Mouse (Mus musculus) intestine, embryonic 15.5 days (tissue): ENCODE data around the gene Olfr95. TPM values are rescaled to one million over a fixed set of nuclear protein-coding genes. Genes with fewer than 3 reads are reported as not detected.
A peak's percentile ranks its signal among the peaks of the same experiment; 100 is the strongest.

ENCODE experiments used
- ATAC-seq: fragments of 200-750 bp; cut with Nextera tagmentation; 2 replicates; pipeline ENCODE4 v1.8.0; 2017; ENCODE audit warnings: moderate TSS enrichment, moderate library complexity
- H3K27ac ChIP-seq: fragments of 300-500 bp; sonication (generic); 2 replicates; pipeline ENCODE4 v1.5.1; 2015; ENCODE audit warnings: mild to moderate bottlenecking, inconsistent platforms
- H3K27me3 ChIP-seq: fragments of 300-500 bp; sonication (generic); replicated peaks from 2 replicates; pipeline ENCODE4 v1.6.1; 2015; ENCODE audit warnings: inconsistent platforms
- H3K36me3 ChIP-seq: fragments of 300-500 bp; sonication (generic); 2 replicates; pipeline ENCODE4 v1.6.1; 2015; ENCODE audit warnings: inconsistent platforms
- H3K4me1 ChIP-seq: fragments of 300-500 bp; sonication (generic); replicated peaks from 2 replicates; pipeline ENCODE4 v1.6.1; 2015; ENCODE audit warnings: inconsistent platforms
- H3K4me2 ChIP-seq: fragments of 300-500 bp; sonication (generic); replicated peaks from 2 replicates; pipeline ENCODE4 v1.6.1; 2015; ENCODE audit warnings: mild to moderate bottlenecking, inconsistent platforms
- H3K4me3 ChIP-seq: fragments of 300-500 bp; sonication (generic); replicated peaks from 2 replicates; pipeline ENCODE4 v1.5.1; 2015; ENCODE audit warnings: inconsistent platforms
- H3K9ac ChIP-seq: fragments of 300-500 bp; sonication (generic); 2 replicates; pipeline ENCODE4 v1.6.1; 2015; ENCODE audit warnings: inconsistent platforms
- H3K9me3 ChIP-seq: fragments of 300-500 bp; sonication (generic); 2 replicates; pipeline ENCODE4 v1.6.1; 2016; ENCODE audit warnings: inconsistent platforms
- WGBS: fragments of 180-500 bp; shearing (Covaris S2); methylation state at CpG from one replicate; pipeline ENCODE4 v1.1.7; 2015; 5-methylcytosine and 5-hydroxymethylcytosine counted together
- polyA plus RNA-seq: library from polyadenylated mRNA; unstranded; fragments of >200 nt; fragmentation: Nextera tagmentation; extraction: Ambion mirVana; gene quantifications from 2 replicates; pipeline ENCODE4 v1.2.1, GENCODE M21; 2015

The Olfr95 gene
- polyA plus RNA-seq, 1 experiment from 2014 or later = not detected

DNA sequence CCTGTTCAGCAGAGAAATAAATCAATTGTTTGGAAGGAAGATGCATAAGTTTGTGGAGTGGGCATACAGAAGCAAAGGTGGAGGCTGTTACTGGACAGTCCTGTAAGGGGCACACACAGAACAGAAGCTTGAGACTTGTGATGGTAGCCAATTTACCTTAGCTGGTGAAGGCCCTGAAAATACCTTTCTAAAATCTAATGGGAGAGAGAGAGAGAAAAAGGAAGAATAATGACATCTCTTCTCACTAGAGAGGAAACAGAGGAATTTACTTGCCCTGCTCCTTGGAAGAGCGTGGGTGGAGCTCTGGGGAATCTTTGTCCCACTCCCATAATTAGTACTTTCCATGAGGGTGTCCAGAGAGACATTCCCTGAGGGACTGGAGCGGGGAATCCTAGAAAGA is 12.0 kb downstream of the Olfr95 start, which contains the start of gene Olfr94:
Gene Olfr94 (minus strand): TSS at position 101 of the 400 bp plus-strand sequence.
- Histone ChIP-seq H3K36me3 (no peaks in the 10 kb centered on the region), H3K9me3 (no peaks in the 10 kb centered on the region), H3K27ac (no peak within 1 kb of the TSS), H3K4me1 (peaks cover 2% of the 10 kb centered on the region; the same call in 1 of the 2 replicates), H3K4me3 (no peak within 1 kb of the TSS), H3K9ac (no peak within 1 kb of the TSS), H3K4me2 (no peak within 1 kb of the TSS), H3K27me3 (peaks cover 24% of the 10 kb centered on the region)
- ATAC-seq = no peak
- WGBS = 85% methylated on average over 2 of the region's 2 CpGs

GRCm38 (mm10) chr17:37196845-37197724 is 15.8 kb downstream of the Olfr95 start:
- 1% methylated on average over 77 of the region's 77 CpGs for WGBS
- no peaks in the 10 kb centered on the region for H3K9me3 ChIP-seq
- H3K9ac ChIP-seq = peak overlapping the region; percentile 34; the same call in 1 of the 2 replicates
- peaks cover 24% of the 10 kb centered on the region for H3K27me3 ChIP-seq
- no peaks in the 10 kb centered on the region for H3K36me3 ChIP-seq
- H3K4me3 ChIP-seq = peak overlapping the region; percentile 54
- H3K4me1 ChIP-seq = peaks cover 2% of the 10 kb centered on the region; the same call in 1 of the 2 replicates
- no peak overlapping the region for H3K27ac ChIP-seq
- peak overlapping the region; percentile 99 for H3K4me2 ChIP-seq
- ATAC-seq = peak; percentile 84

DNA sequence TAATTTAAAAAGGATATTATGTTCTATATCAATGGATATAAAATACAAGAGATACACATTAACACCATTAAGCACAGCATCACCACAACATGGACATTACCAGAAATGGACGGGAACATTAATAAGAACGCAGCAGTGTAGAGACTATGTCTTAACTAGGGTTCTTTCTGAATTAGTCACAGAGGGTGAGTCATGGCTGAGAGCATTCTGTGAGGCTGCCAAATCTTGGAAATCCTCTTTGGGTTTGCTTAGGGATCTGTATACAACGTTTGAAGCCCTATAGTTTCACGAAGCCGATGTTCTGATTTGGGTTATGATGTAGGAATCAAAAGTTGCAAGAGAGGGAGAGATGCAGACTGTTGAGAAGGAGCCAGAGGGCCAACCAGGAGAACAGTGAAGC is 18.1 kb downstream of the Olfr95 start:
- no peak for ATAC-seq
- WGBS = 82% methylated on average over 5 of the region's 5 CpGs
- no peaks in the 10 kb centered on the region for H3K9me3 ChIP-seq
- peaks cover 2% of the 10 kb centered on the region; the same call in 1 of the 2 replicates for H3K4me1 ChIP-seq
- no peaks in the 10 kb centered on the region for H3K36me3 ChIP-seq
- peaks cover 22% of the 10 kb centered on the region for H3K27me3 ChIP-seq
- no peak overlapping the region for H3K4me3 ChIP-seq
- H3K9ac ChIP-seq = no peak overlapping the region
- no peak overlapping the region for H3K27ac ChIP-seq
- no peak overlapping the region for H3K4me2 ChIP-seq

DNA sequence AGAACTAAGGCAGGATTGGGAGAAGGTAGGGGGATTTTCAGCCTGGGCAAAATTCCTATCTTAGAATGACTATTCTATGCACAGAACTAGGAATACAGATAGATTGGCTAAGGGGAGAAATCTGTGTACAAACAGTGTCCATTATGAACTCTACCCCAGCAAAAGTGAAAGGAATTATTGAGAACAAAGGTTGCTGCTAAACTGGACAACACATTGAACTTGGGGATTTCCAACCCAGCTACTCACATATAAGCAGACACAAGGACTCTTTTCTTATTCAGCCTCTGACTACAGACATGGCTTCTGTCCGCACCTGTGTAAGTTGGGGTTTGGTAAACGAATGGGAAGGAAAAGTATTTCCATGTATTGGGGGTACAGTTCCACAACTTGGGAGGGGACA is 19.3 kb downstream of the Olfr95 start, which contains the start of gene Ubd:
Gene Ubd (plus strand): TSS at position 237 of the 400 bp plus-strand sequence.
- Histone ChIP-seq H3K27ac (no peak within 1 kb of the TSS), H3K4me2 (no peak within 1 kb of the TSS), H3K9me3 (no peaks in the 10 kb centered on the region), H3K4me1 (peaks cover 2% of the 10 kb centered on the region; the same call in 1 of the 2 replicates), H3K9ac (no peak within 1 kb of the TSS), H3K27me3 (peaks cover 22% of the 10 kb centered on the region), H3K36me3 (no peaks in the 10 kb centered on the region), H3K4me3 (no peak within 1 kb of the TSS)
- no peak for ATAC-seq
- whole genome bisulfite sequencing = 84% methylated on average over 2 of the region's 2 CpGs

DNA sequence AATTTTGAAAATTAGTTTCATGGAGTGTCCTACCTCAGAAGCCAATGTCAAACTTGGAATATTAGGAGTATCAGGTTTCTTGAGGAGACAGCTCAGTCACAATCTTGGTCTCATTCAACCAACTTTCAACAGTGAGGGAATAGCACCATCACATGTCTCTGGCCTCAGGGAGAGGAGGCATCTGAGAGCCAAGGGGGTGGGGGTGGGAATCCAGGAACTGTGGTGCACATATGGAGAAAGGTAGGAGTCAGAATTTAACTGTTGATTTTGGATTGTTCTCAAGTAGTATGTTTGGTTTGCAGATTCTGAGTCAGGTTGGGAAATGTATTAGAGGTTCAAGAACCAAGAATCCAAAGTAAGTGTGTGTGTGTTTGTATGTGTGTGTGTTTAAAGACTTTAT is 19.9 kb downstream of the Olfr95 start:
- ATAC-seq = no peak
- Histone ChIP-seq H3K9me3 (no peaks in the 10 kb centered on the region), H3K27ac (no peak overlapping the region), H3K36me3 (no peaks in the 10 kb centered on the region), H3K4me3 (no peak overlapping the region), H3K4me2 (no peak overlapping the region), H3K4me1 (peaks cover 2% of the 10 kb centered on the region; the same call in 1 of the 2 replicates), H3K9ac (no peak overlapping the region), H3K27me3 (peaks cover 21% of the 10 kb centered on the region)

DNA sequence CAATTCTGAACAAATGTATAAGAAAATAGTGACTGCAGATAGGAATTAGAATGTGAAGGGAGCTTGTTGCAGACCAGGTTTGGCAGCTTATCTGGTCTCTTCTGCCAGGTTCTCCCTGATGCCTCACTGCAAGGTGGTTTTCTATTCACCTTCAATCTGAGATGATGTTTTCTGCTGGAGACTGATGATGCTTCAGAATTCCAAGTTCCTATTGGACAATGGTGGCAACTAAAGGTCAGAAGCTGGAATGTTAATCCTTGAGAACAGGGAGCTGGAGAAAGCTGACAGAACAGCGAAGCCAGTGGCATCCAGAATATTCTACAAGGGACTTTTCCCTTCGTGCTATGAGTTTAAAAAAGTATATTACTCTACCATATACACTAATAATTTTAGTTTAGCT is 22.2 kb downstream of the Olfr95 start:
- Histone ChIP-seq H3K27ac (no peak overlapping the region), H3K9me3 (no peaks in the 10 kb centered on the region), H3K9ac (no peak overlapping the region), H3K36me3 (no peaks in the 10 kb centered on the region), H3K4me3 (no peak overlapping the region), H3K4me1 (no peaks in the 10 kb centered on the region), H3K4me2 (no peak overlapping the region), H3K27me3 (no peaks in the 10 kb centered on the region)
- no peak for ATAC-seq
- 49% methylated on average over 2 of the region's 2 CpGs for WGBS

DNA sequence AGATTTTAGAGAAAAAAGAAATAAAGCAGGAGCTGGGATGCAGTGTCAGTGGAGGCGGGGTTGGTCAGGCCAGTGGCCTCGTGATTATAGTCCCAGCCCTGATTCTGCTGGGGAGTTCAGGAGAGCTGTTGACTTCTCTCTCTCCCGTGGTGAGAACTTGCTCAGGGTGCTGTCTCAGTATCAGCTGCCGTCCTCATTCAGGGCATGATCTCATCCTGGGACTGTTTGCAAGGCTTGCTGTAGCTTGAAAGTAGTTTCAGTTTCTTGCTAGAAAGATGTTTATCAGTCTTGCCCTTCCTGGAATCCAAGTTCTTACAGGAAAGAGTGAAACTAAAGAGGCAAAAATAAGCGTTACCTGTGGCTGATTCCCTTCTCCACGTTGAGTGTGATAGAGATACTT is 27.4 kb downstream of the Olfr95 start:
- ATAC-seq = 0 out of 2 replicates have a peak, but pooled peaks have one; percentile 41
- whole genome bisulfite sequencing = 38% methylated on average over 6 of the region's 6 CpGs

GRCm38 (mm10) chr17:37161394-37161793 is 51.5 kb downstream of the Olfr95 start, which contains the start of gene Olfr93:
Gene Olfr93, minus strand, starts transcription at chr17:37161494.
- no peak for ATAC-seq
- H3K36me3 ChIP-seq = no peaks in the 10 kb centered on the region
- no peak within 1 kb of the TSS for H3K27ac ChIP-seq
- H3K9ac ChIP-seq = no peak within 1 kb of the TSS
- no peak within 1 kb of the TSS for H3K4me3 ChIP-seq
- no peak within 1 kb of the TSS for H3K4me2 ChIP-seq
- no peaks in the 10 kb centered on the region for H3K4me1 ChIP-seq
- H3K27me3 ChIP-seq = no peaks in the 10 kb centered on the region
- H3K9me3 ChIP-seq = no peaks in the 10 kb centered on the region

More for the DNA sequence above, 27.4 kb downstream of the Olfr95 start:
- no peaks in the 10 kb centered on the region for H3K9me3 ChIP-seq
- H3K36me3 ChIP-seq = no peaks in the 10 kb centered on the region
- no peak overlapping the region for H3K4me3 ChIP-seq
- no peak overlapping the region for H3K9ac ChIP-seq
- H3K27ac ChIP-seq = no peak overlapping the region
- no peaks in the 10 kb centered on the region for H3K27me3 ChIP-seq
- H3K4me1 ChIP-seq = no peaks in the 10 kb centered on the region
- no peak overlapping the region for H3K4me2 ChIP-seq

Other genes with a start within 250 kb of the Olfr95 start
- gene 2410137M14Rik, start 231.9 kb downstream of the Olfr95 start, polyA plus RNA-seq = not detected in 2 replicates
- 0.24 and 0.28 TPM in 2 replicates for gene H2-M5, start 223.6 kb downstream of the Olfr95 start, polyA plus RNA-seq
- gene Zfp57, start 212.0 kb downstream of the Olfr95 start, polyA plus RNA-seq = 49.9 and 57.6 TPM in 2 replicates
- 0.13 and 0.14 TPM in 2 replicates for gene Mog, start 189.7 kb downstream of the Olfr95 start, polyA plus RNA-seq
- gene Gabbr1, start 167.2 kb downstream of the Olfr95 start, polyA plus RNA-seq = 6.0 and 7.6 TPM in 2 replicates
- 0.08 TPM in 1 of 2 replicates, not detected in the other for gene Olfr90, start 124.6 kb downstream of the Olfr95 start, polyA plus RNA-seq
- gene Olfr91, start 114.8 kb downstream of the Olfr95 start, polyA plus RNA-seq = not detected in 2 replicates
- not detected in 2 replicates for gene Olfr92, start 93.0 kb downstream of the Olfr95 start, polyA plus RNA-seq
- not detected in 2 replicates for gene Olfr93, start 51.6 kb downstream of the Olfr95 start, polyA plus RNA-seq
- gene Ubd, start 19.2 kb downstream of the Olfr95 start, polyA plus RNA-seq = not detected in 2 replicates
- not detected in 2 replicates for gene Olfr94, start 12.1 kb downstream of the Olfr95 start, polyA plus RNA-seq
- gene Olfr96, start 7.0 kb upstream of the Olfr95 start, polyA plus RNA-seq = not detected in 2 replicates
- not detected in 2 replicates for gene Olfr97, start 24.2 kb upstream of the Olfr95 start, polyA plus RNA-seq
- not detected in 2 replicates for gene Olfr98, start 50.6 kb upstream of the Olfr95 start, polyA plus RNA-seq
- 4.8 and 4.9 TPM in 2 replicates for gene H2-M3, start 57.1 kb upstream of the Olfr95 start, polyA plus RNA-seq
- 0.10 TPM in 1 of 2 replicates, not detected in the other for gene Olfr99, start 70.3 kb upstream of the Olfr95 start, polyA plus RNA-seq
- not detected in 2 replicates for gene Olfr101, start 91.2 kb upstream of the Olfr95 start, polyA plus RNA-seq
- not detected in 2 replicates for gene Olfr102, start 103.9 kb upstream of the Olfr95 start, polyA plus RNA-seq
- not detected in 2 replicates for gene Olfr103, start 126.6 kb upstream of the Olfr95 start, polyA plus RNA-seq
- gene Olfr104-ps, start 146.5 kb upstream of the Olfr95 start, polyA plus RNA-seq = not detected in 2 replicates
- gene Olfr105-ps, start 165.9 kb upstream of the Olfr95 start, polyA plus RNA-seq = not detected in 2 replicates
- not detected in 2 replicates for gene Olfr106-ps, start 177.3 kb upstream of the Olfr95 start, polyA plus RNA-seq
- not detected in 2 replicates for gene Olfr107, start 186.1 kb upstream of the Olfr95 start, polyA plus RNA-seq
- gene Olfr108, start 232.4 kb upstream of the Olfr95 start, polyA plus RNA-seq = not detected in 2 replicates
- not detected in 2 replicates for gene Olfr109, start 245.8 kb upstream of the Olfr95 start, polyA plus RNA-seq